Mouse (Mus musculus) kidney, embryonic 15.5 days (tissue): ENCODE results near the gene Grm5. TPM values are rescaled to one million over a fixed set of nuclear protein-coding genes. Genes with fewer than 3 reads are reported as not detected.

Experiments
- ATAC-seq: fragments of 200-750 bp; cut with Nextera tagmentation; replicated peaks from 2 replicates; pipeline ENCODE4 v1.8.0; 2017; ENCODE audit warnings: moderate TSS enrichment; ENCODE audit not compliant: low FRiP score
- H3K27ac ChIP-seq: fragments of 300-500 bp; sonication (generic); 2 replicates; pipeline ENCODE4 v1.5.1; 2015; ENCODE audit warnings: mild to moderate bottlenecking, inconsistent platforms
- H3K27me3 ChIP-seq: fragments of 300-500 bp; sonication (generic); 2 replicates; pipeline ENCODE4 v1.6.1; 2015; ENCODE audit warnings: inconsistent platforms
- H3K36me3 ChIP-seq: fragments of 300-500 bp; sonication (generic); 2 replicates; pipeline ENCODE4 v1.6.1; 2015; ENCODE audit warnings: inconsistent platforms
- H3K4me1 ChIP-seq: fragments of 300-500 bp; sonication (generic); 2 replicates; pipeline ENCODE4 v1.6.1; 2015; ENCODE audit warnings: inconsistent platforms
- H3K4me2 ChIP-seq: fragments of 300-500 bp; sonication (generic); 2 replicates; pipeline ENCODE4 v1.6.1; 2015; ENCODE audit warnings: moderate library complexity, mild to moderate bottlenecking, inconsistent platforms
- H3K4me3 ChIP-seq: fragments of 300-500 bp; sonication (generic); replicated peaks from 2 replicates; pipeline ENCODE4 v1.5.1; 2015; ENCODE audit warnings: mild to moderate bottlenecking, inconsistent platforms
- H3K9ac ChIP-seq: fragments of 300-500 bp; sonication (generic); 2 replicates; pipeline ENCODE4 v1.6.1; 2015; ENCODE audit warnings: mild to moderate bottlenecking, inconsistent platforms
- H3K9me3 ChIP-seq: fragments of 300-500 bp; sonication (generic); replicated peaks from 2 replicates; pipeline ENCODE4 v1.6.1; 2016; ENCODE audit warnings: inconsistent platforms
- WGBS: fragments of 180-500 bp; shearing (Covaris S2); methylation state at CpG from one replicate; pipeline ENCODE4 v1.1.7; 2015; ENCODE audit warnings: mixed read lengths; 5-methylcytosine and 5-hydroxymethylcytosine counted together
- polyA plus RNA-seq: library from polyadenylated mRNA; unstranded; fragments of >200 nt; fragmentation: Nextera tagmentation; extraction: Ambion mirVana; gene quantifications from 2 replicates; pipeline ENCODE4 v1.2.1, GENCODE M21; 2015

Grm5 gene
- polyA plus RNA-seq, 1 experiment from 2014 or later: not detected

- Histone ChIP-seq H3K27ac (no peak overlapping the region), H3K9ac (no peak overlapping the region), H3K36me3 (no peaks in the 10 kb centered on the region), H3K27me3 (no peaks in the 10 kb centered on the region), H3K9me3 (no peaks in the 10 kb centered on the region), H3K4me3 (no peak overlapping the region), H3K4me1 (no peaks in the 10 kb centered on the region), H3K4me2 (no peak overlapping the region)
- ATAC-seq: no peak
- 57% methylated on average over 1 of the region's 1 CpGs for WGBS
These were observed 353.4 kb downstream of the Grm5 start for GRCm38 (mm10) chr7:87937415-87937814.

GRCm38 (mm10) chr7:87938265-87938664 is 354.3 kb downstream of the Grm5 start:
- H3K27ac ChIP-seq: no peak overlapping the region
- no peaks in the 10 kb centered on the region for H3K36me3 ChIP-seq
- no peak overlapping the region for H3K4me3 ChIP-seq
- 43% methylated on average over 5 of the region's 5 CpGs for WGBS
- no peaks in the 10 kb centered on the region for H3K27me3 ChIP-seq
- no peak overlapping the region for H3K9ac ChIP-seq
- H3K9me3 ChIP-seq: no peaks in the 10 kb centered on the region
- H3K4me2 ChIP-seq: no peak overlapping the region
- ATAC-seq: no peak
- no peaks in the 10 kb centered on the region for H3K4me1 ChIP-seq

- H3K4me1 ChIP-seq: no peaks in the 10 kb centered on the region
- H3K27me3 ChIP-seq: no peaks in the 10 kb centered on the region
- WGBS: 98% methylated on average over 1 of the region's 1 CpGs
- H3K4me2 ChIP-seq: no peak overlapping the region
- no peaks in the 10 kb centered on the region for H3K9me3 ChIP-seq
- H3K9ac ChIP-seq: no peak overlapping the region
- H3K4me3 ChIP-seq: no peak overlapping the region
- H3K27ac ChIP-seq: no peak overlapping the region
- no peaks in the 10 kb centered on the region for H3K36me3 ChIP-seq
- ATAC-seq: no peak
These were observed 366.2 kb downstream of the Grm5 start for GRCm38 (mm10) chr7:87950205-87950604.

- Histone ChIP-seq H3K4me1 (no peaks in the 10 kb centered on the region), H3K9ac (no peak overlapping the region), H3K4me2 (no peak overlapping the region), H3K36me3 (no peaks in the 10 kb centered on the region), H3K27me3 (no peaks in the 10 kb centered on the region), H3K9me3 (no peaks in the 10 kb centered on the region), H3K27ac (no peak overlapping the region), H3K4me3 (no peak overlapping the region)
- 21% methylated on average over 1 of the region's 1 CpGs for WGBS
- ATAC-seq: no peak
These were observed 389.2 kb downstream of the Grm5 start for GRCm38 (mm10) chr7:87973216-87973615.

GRCm38 (mm10) chr7:87975041-87975440 is 391.1 kb downstream of the Grm5 start:
- no peaks in the 10 kb centered on the region for H3K4me1 ChIP-seq
- H3K27me3 ChIP-seq: no peaks in the 10 kb centered on the region
- ATAC-seq: no peak
- H3K9me3 ChIP-seq: no peaks in the 10 kb centered on the region
- no peak overlapping the region for H3K4me3 ChIP-seq
- H3K27ac ChIP-seq: no peak overlapping the region
- no peaks in the 10 kb centered on the region for H3K36me3 ChIP-seq
- WGBS: 81% methylated on average over 8 of the region's 8 CpGs
- H3K9ac ChIP-seq: no peak overlapping the region
- H3K4me2 ChIP-seq: no peak overlapping the region

GRCm38 (mm10) chr7:87983494-87983893 is 399.5 kb downstream of the Grm5 start:
- Histone ChIP-seq H3K36me3 (no peaks in the 10 kb centered on the region), H3K27ac (no peak overlapping the region), H3K9ac (no peak overlapping the region), H3K27me3 (no peaks in the 10 kb centered on the region), H3K4me1 (no peaks in the 10 kb centered on the region), H3K4me2 (no peak overlapping the region), H3K9me3 (no peaks in the 10 kb centered on the region), H3K4me3 (no peak overlapping the region)
- 61% methylated on average over 2 of the region's 2 CpGs for WGBS
- ATAC-seq: no peak

GRCm38 (mm10) chr7:88014451-88014850 is 430.5 kb downstream of the Grm5 start:
- no peak overlapping the region for H3K4me3 ChIP-seq
- H3K36me3 ChIP-seq: no peaks in the 10 kb centered on the region
- H3K4me2 ChIP-seq: no peak overlapping the region
- H3K27me3 ChIP-seq: no peaks in the 10 kb centered on the region
- no peaks in the 10 kb centered on the region for H3K9me3 ChIP-seq
- 79% methylated on average over 3 of the region's 3 CpGs for WGBS
- H3K4me1 ChIP-seq: no peaks in the 10 kb centered on the region
- H3K9ac ChIP-seq: no peak overlapping the region
- ATAC-seq: no peak
- H3K27ac ChIP-seq: no peak overlapping the region

GRCm38 (mm10) chr7:88027411-88028132 is 443.6 kb downstream of the Grm5 start:
- H3K4me1 ChIP-seq: no peaks in the 10 kb centered on the region
- WGBS: 61% methylated on average over 3 of the region's 3 CpGs
- ATAC-seq: no peak
- H3K9me3 ChIP-seq: no peaks in the 10 kb centered on the region
- no peak overlapping the region for H3K27ac ChIP-seq
- H3K4me2 ChIP-seq: no peak overlapping the region
- no peak overlapping the region for H3K9ac ChIP-seq
- no peaks in the 10 kb centered on the region for H3K36me3 ChIP-seq
- H3K27me3 ChIP-seq: no peaks in the 10 kb centered on the region
- H3K4me3 ChIP-seq: no peak overlapping the region

- Histone ChIP-seq H3K36me3 (no peaks in the 10 kb centered on the region), H3K27me3 (no peaks in the 10 kb centered on the region), H3K9ac (no peak overlapping the region), H3K9me3 (no peaks in the 10 kb centered on the region), H3K4me2 (no peak overlapping the region), H3K4me3 (no peak overlapping the region), H3K4me1 (no peaks in the 10 kb centered on the region), H3K27ac (no peak overlapping the region)
- ATAC-seq: no peak
These were observed 463.4 kb downstream of the Grm5 start for GRCm38 (mm10) chr7:88047366-88047765.

GRCm38 (mm10) chr7:88054224-88054938 is 470.4 kb downstream of the Grm5 start:
- no peak overlapping the region for H3K9ac ChIP-seq
- H3K4me1 ChIP-seq: no peaks in the 10 kb centered on the region
- H3K4me3 ChIP-seq: no peak overlapping the region
- no peaks in the 10 kb centered on the region for H3K36me3 ChIP-seq
- WGBS: 67% methylated on average over 1 of the region's 1 CpGs
- no peak for ATAC-seq
- H3K27me3 ChIP-seq: no peaks in the 10 kb centered on the region
- no peak overlapping the region for H3K27ac ChIP-seq
- H3K9me3 ChIP-seq: no peaks in the 10 kb centered on the region
- no peak overlapping the region for H3K4me2 ChIP-seq

GRCm38 (mm10) chr7:88056438-88056837 is 472.5 kb downstream of the Grm5 start:
- WGBS: 65% methylated on average over 2 of the region's 2 CpGs

GRCm38 (mm10) chr7:88091115-88091514 is 507.1 kb downstream of the Grm5 start:
- Histone ChIP-seq H3K4me1 (no peaks in the 10 kb centered on the region), H3K27ac (no peak overlapping the region), H3K9me3 (no peaks in the 10 kb centered on the region; the same call in 1 of the 2 replicates), H3K4me3 (no peak overlapping the region), H3K27me3 (no peaks in the 10 kb centered on the region), H3K9ac (no peak overlapping the region), H3K4me2 (no peak overlapping the region), H3K36me3 (no peaks in the 10 kb centered on the region)
- ATAC-seq: no peak

More at GRCm38 (mm10) chr7:88056438-88056837, 472.5 kb downstream of the Grm5 start:
- Histone ChIP-seq H3K9ac (no peak overlapping the region), H3K9me3 (no peaks in the 10 kb centered on the region), H3K27me3 (no peaks in the 10 kb centered on the region), H3K27ac (no peak overlapping the region), H3K4me2 (no peak overlapping the region), H3K36me3 (no peaks in the 10 kb centered on the region), H3K4me1 (no peaks in the 10 kb centered on the region), H3K4me3 (no peak overlapping the region)
- no peak for ATAC-seq
